Mouse (Mus musculus): ENCODE results near the gene Hist1h3c.
A peak's percentile ranks its signal among the peaks of the same experiment; 100 is the strongest.
"Not testable (repeated sequence)": the region's sequence is repeated elsewhere in the genome, so short reads cannot be mapped to it uniquely, and the experiment has no call there.

Hist1h3c gene

DNA sequence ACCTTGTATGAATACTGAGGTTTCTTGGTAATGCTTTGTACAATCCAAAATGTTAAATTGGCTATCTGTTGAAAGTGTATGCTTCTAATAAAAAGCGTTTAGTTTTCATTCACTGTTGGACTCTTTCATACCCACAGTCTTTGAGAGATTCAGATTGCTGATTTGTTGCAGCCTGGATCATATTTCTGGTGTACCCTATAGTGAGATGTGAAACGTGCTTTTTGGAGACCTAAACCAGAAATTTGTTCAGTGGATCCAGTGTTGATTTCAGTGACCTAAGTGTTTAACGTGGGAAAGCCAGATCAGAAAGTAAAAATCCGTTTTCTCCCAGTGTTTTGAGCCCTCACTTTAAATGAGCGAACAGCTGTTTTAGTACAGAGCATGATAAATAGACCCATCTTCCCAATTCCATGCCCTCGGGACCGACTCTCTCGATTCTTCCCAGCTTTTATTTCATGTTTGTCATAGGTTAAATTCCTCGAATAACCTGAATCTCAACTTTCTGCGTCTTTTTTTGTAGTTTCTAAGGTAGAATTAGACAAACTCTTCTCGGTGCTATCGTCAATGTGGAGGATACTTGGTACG, 5.1 kb downstream of the Hist1h3c start:
- DNase-seq (ENCODE audit: extremely low spot score, low read depth, low spot score) = no peak

DNA sequence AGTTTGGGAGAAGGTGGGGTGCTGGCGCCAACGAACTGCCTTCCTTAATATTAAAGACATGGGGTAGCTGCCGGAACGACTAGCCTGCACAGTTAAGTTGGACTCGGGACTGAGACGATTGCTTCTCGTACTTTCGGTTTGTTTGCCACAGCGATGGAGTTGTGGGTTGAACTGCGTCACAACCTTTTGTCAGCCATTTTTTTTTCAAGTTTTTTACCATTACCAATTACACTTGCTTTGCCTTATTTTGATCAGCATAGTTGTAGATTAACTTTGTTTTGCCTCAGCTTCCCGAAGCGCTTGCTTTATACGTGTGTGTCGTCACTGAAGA, 5.5 kb downstream of the Hist1h3c start:
- DNase-seq (ENCODE audit: extremely low spot score, low read depth, low spot score) = peak; percentile 77

DNA sequence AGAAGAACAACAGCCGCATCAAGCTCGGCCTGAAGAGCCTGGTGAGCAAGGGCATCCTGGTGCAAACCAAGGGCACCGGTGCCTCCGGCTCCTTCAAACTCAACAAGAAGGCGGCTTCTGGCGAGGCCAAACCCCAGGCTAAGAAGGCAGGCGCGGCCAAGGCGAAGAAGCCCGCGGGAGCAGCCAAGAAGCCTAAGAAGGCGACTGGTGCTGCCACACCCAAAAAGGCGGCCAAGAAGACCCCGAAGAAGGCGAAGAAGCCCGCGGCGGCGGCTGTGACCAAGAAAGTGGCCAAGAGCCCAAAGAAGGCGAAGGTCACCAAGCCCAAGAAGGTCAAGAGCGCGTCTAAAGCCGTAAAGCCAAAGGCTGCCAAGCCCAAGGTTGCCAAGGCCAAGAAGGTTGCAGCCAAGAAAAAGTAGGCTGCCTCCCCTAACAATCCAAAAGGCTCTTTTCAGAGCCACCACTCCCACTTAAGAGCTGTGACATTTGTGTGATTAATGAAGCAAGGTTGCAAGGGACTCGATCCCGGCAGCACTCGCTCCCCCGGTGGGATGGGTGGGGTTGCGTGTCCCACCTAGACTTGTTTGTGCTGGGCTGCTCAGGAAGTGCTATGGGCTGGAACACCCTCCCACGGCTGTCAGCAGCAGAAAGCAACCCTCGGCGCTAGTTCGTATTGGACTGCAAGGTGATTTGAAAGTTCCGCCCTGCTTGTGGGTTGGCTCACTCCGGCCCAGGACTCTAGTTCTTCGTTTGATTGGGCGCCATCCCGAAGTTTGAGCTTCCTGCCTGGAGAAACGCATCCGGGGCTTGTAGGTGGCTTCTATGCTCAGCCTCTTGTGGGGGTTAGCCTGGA, 6.1 kb downstream of the Hist1h3c start:
- peak; percentile 90 for DNase-seq (ENCODE audit: extremely low spot score, low read depth, low spot score)

DNA sequence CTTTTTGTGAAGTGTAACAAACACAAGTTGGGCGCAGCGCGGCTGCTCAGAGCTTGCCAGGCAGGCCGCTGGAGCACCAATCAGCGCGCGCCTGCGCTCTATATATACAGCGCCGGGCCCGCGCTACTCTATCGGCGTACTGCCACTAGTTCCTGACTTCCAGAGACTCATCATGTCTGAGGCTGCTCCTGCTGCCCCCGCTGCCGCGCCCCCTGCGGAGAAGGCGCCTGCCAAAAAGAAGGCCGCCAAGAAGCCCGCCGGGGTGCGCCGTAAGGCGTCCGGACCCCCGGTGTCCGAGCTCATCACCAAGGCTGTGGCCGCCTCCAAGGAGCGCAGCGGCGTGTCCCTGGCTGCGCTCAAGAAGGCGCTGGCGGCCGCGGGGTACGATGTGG, 6.7 kb downstream of the Hist1h3c start, which contains the start of gene Hist1h1c:
Gene Hist1h1c (plus strand): TSS at position 132 of the 392 bp plus-strand sequence.
- no peak for DNase-seq (ENCODE audit: extremely low spot score, low read depth, low spot score)

DNA sequence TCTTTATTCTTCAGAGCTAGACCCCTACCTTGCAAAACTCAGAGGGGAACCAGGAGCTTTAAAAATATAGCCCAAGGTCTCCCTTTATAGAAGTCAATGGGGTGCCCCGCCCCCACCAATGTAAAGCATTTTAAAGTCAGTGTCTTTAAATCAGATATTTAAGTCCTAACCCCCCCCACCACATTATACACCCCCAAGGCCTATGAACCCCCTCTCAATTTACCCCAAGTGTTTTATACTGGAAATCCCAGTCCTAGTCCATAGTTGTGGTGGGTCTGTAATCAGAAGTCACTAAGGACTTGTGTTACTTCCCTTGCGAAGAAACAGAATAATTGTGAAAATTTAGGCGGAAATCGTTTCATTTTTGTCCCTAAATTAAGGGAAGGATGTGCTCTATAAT, 7.4 kb downstream of the Hist1h3c start:
- DNase-seq (ENCODE audit: extremely low spot score, low read depth, low spot score) = no peak

DNA sequence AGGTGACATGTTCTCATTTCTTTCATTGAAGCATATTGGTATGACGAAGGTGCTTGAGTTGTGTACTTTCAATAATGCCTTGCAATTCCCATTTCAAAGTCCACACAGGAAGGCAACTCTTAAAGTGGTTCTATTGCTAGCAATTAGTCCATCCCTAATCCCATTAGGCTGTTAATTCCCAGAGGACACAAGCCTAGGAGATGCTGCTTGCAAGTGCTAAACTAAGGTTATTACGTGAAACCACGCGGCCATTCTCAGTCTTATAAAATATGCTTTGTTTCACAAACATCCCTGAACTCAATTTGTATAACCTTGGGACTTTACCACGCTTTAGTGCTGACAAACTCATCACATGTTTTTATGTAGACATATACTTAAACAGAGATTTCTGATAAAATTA, 8.3 kb downstream of the Hist1h3c start:
- no peak for DNase-seq (ENCODE audit: extremely low spot score, low read depth, low spot score)

DNA sequence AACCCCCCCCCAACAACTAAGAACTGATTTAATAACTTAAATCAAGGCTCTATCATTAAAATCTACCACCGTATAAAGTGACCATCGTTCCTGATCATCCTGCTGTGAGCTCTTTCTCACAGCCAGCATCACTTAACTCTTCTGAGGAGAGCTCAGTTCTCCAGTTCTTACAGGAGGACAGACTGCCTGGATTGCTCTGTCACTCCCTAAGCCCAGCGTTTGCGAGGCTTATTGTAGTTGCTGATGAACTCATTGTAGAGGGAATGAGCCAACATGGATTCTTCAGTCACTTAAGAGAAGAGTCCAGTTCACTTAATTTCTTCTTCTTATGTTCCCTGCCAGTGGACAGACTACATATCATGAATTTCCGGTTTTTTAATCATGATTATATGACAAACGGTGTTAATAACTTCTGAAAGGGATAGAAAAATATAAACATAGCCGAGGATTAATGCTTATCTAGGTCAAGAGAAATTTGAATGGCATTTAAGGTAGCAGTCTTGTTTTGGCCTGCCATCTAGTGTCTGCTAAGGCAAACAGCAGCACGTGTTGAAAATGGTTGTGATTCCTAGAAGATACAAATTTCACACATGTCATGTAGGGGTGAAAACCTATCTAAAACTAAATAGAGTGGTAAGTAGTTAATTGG, 13.1 kb downstream of the Hist1h3c start:
- no peak for DNase-seq (ENCODE audit: extremely low spot score, low read depth, low spot score)

DNA sequence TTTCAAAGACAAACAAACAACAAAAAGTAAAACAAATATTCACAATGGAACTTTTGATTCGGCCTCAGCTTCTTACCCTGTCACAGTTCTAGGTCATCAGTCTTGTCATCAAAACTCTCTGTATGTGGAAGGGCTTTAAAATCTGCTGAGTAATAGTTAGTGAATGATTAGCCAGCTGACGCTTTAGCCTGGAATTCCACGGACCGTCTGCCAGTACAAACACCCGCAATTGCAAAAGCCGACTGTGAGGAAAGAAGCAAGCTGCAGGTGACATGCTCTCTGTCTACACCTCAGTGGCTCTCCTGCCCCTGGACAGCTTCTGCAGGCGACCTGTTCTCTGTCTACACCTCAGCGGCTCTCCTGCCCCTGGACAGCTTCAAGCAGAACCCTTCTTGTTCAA, 14.9 kb downstream of the Hist1h3c start:
- DNase-seq (ENCODE audit: extremely low spot score, low read depth, low spot score) = no peak

DNA sequence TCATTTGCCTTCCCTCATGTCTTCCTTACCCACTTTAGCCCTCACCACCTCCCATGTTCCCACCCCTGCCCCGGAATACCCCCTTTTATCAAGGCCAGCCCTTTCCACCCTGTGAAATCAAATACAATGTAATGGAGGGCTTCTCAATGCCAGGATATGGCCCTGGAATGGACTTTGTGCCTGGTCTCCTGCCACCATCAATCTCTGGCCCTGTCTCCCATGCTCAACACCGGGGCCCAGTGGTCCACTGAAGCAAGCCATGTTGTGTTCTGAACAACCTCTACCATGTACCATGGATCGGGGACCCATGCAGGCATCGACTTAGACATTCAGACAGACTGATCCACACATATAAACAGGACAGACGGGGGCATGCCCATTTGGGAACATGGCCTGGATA, 15.7 kb downstream of the Hist1h3c start:
- no peak for DNase-seq (ENCODE audit: extremely low spot score, low read depth, low spot score)

DNA sequence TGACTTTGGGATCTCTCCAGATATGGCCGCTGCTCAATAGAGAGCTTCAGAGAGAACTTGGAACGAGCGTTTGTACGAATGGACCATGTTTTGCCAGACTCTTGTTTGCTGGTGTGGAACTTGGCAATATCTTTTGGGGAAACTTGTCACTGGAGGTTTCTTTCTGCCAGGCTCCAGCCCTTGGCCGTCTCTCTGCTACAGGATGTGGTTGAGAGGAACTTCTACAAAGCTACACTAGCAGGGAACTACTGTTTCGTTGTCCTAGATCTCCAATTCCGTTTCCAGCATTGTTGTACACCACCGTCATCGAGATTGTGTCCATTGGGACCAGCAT, 16.2 kb downstream of the Hist1h3c start:
- no peak for DNase-seq (ENCODE audit: extremely low spot score, low read depth, low spot score)

DNA sequence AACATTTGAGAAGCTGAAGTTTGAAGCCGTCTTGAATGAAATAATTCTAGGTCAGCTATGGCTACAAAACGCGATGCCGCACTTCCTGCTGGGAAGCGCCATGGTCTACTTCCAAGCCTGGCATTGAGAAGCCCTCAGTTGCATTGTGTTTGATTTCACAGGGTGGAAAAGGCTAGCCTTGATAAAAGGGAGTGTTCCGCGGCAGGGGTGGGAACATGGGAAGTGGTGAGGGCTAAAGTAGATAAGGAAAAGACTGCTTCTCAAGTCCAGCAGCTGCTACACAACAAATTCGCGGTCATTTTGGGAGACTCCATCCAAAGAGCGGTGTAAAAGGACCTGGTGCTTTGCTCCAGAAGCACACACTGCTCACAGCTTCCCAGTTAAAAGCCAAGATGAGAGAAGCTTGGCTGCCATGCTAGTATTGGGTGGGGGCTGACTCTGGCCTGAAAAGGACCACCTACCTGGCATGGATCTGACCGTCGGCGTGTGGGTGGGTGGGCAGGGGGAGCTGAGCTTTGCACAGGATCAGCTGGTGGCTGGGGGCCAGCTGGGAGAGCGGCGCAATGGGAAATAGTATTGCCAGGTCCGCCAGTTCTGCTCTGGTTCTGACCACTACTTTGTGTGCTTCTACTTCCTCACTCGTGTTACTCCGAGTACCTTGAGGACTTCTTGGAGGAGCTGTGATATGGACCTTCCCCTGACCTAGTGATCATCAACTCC, 16.8 kb downstream of the Hist1h3c start:
- DNase-seq (ENCODE audit: extremely low spot score, low read depth, low spot score) = no peak

DNA sequence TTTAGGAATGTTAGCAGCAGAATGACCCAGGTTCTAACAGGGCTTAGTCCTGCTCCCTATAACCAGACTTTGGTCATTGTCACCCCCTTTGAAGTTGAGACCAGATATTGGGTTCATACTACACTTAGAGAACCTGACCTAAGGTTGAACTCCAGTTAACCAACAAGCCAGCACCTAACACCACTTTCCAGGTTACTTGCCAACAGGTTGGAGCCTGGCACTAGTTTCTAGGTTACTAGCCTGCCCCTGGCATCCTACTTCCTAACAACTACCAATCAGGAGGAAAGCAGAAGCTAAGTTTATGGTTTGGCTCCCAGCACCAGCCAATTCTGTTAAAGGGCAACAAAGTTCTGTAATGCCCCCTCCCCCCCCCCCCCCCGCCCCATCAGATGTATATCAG, 20.2 kb downstream of the Hist1h3c start:
- no peak for DNase-seq (ENCODE audit: extremely low spot score, low read depth, low spot score)

DNA sequence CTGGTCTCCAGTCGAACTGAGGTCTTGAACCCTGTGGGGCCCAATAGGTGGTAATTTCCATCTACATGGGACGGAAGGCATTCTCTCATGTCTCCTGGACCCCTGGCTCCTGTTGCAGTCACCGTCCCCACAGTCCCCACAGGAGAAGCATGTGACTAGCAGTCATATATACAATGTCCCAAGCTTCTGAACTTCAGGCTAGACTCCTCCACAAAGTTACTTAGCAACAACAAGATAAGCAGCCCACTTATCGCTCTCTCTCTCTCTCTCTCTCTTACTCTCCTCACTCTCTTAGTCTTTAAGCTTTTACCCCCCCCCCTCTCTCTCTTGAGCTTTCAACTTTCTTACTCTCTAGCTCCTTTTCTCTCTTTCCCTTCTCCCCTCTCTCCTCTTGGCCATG, 21.2 kb downstream of the Hist1h3c start:
- DNase-seq (ENCODE audit: extremely low spot score, low read depth, low spot score) = no peak

DNA sequence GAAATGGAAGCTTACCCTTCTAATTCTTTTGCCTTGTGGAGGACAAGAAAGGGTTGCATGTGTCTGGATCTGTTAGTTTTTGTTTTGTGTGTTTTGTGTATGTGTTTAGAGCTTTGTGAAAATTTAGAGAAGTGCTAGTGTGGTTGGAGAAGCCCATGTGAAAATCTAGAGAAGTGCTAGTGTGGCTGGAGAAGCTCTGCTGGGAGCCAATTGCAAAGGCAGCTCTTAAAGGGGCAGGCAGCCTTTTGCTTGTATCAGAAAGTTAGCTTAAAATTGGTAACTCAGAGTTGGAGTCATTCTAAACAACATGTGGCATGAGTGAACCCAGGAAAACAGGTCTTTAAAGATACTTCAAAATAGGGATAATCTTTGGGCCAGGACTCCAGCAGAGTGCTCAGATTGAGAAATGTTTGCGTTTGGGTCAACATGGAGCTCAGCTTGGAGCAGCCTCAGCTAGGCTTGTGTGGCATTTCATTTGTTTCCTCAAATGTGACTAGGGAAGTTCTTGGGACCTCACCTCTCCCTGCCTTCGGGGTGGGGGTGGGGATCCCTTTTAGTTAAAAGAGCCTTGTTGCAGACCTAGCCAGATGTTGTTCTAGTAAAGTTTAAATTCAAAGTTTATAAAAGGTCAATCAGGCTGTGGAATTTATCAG, 27.7 kb downstream of the Hist1h3c start:
- DNase-seq (ENCODE audit: extremely low spot score, low read depth, low spot score) = not testable (repeated sequence)

DNA sequence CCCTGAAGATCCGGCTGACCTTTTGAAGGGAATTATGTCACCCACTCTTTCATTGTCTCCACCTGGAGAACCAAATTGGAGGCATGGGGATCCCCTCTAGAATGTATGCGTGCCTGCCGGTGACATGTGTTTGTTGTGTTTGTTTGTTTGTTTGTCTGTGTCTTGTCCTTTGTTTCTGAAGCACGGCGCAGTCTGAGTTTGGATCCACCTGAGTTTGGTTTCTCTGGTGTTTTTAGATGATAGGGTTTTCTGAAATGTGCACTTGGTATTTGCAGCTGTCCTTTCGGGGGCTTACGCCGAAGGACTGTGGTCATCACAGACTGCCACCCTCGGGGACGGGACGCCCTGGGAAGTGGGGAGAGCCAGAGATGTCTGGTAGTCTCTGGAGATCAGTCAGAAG, 28.2 kb downstream of the Hist1h3c start:
- DNase-seq (ENCODE audit: extremely low spot score, low read depth, low spot score) = no peak

DNA sequence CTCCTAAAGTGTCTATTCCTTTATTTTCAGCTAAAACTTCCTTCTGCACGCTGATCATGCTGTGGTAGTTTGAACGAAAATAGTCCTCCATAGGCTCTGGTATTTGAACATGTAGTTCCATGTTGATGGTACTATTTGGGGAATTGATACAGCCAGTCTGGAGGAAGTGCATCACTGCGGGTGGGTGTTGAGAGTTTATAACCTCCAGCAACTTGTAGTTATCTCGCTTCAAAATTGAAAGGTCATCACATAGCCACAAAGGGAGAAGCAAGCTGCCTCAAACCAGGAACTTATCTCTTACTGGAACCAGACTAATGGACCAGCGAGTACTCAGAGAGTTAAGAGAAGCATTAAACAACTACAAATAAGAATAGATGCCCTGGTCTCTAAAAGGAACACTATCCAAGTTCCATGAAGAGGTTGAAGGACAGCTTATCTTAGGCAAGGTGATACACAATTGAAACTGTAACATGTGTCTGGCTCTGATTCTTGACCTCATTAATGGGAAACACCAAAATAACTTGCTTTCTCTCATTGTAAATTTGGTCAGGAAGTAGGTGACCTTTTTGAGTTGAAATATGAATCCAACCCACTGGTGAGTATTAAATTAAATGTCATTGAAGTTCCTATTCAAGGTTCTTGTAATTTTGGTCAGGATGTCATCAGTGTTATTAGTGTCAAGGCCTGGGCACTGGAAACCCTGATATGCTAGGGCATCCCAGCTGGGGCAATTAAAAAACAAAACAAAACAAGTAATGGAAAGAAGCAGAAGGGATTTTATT, 28.9 kb downstream of the Hist1h3c start:
- no peak for DNase-seq (ENCODE audit: extremely low spot score, low read depth, low spot score)

DNA sequence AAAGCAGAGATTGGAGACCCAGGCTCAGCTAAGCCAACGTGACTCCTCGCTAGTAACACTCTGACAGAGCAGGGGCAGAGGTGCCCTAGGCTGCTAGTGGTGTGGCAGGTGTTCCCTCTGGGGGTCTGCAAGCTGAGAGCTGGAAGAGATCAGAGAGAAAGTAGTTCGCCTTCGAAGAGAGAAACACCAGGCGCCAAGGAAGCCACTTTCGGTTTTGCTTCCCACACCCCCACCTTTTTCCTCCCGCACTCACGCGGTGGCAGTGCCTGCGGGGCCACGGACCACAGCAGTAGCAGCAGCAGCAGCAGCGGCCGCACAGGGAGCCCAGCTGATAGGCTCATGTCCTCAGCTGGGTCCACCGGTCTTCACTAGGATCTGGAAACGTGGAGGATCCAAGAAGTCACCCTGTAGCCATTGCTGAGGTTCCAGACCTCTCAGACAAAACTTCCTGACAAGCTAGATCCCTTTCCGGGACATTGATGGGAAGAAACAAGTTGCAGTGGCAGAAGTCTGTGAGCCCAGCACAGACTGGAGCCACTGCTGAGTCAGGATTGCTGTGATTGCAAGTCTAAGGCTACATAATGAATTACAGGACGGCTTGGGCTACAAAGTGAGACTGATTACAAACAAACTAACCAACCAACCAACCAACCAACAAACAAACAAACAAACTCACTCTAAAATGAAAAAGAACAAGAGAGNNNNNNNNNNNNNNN, 34.9 kb downstream of the Hist1h3c start, which contains the start of gene Hfe:
Gene Hfe (minus strand): TSS at position 481 of the 716 bp plus-strand sequence.
- no peak for DNase-seq (ENCODE audit: extremely low spot score, low read depth, low spot score)

DNA sequence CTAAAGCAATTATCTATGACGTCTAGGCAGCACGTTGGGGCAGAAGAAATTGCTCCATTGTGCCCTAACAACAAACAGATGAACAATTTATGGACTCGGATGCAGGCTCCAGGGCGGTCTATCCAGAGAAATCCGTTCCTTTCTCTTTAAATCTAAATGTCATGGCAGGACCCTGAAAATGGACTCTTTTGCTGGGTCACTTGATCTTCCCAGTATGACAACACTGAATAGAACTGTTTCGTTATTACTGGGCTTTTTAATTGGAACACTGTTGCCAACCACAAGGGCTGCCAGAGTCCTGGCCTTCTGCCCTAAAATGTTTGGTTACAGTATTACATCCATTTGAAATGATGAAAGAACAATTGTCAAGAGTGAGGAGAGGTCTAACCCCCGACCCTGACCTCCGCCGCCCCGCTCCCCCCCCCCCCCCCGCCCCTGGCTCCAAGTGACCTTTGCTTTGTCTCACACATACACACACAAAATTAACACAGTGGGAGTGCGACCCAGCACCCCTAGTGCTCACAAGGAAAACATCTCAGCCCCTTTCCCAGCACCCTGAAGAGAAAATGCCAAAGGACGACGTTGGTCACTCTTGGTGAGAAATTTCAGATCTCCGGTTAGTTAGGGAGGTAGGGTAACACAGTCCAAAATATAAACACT, 35.6 kb downstream of the Hist1h3c start:
- no peak for DNase-seq (ENCODE audit: extremely low spot score, low read depth, low spot score)

DNA sequence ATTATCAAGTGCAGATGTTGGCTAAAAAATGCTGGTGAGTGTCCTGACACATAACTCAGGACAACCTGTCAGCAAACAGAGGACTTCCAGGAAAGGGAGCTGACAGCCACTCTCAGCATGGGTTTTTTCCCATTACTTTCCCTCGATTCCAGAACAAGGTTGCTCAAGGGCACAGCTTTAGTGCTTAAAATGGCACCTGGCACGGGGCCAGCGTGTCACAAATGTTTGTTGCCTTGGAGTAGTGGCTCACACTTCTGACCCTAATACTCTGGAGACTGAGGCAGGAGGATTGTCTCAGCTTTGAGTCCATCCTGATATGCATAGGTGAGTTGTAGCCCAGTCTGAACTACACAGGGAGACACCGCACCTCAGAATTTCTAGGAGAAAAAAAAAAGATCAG, 36.7 kb downstream of the Hist1h3c start:
- no peak for DNase-seq (ENCODE audit: extremely low spot score, low read depth, low spot score)

All from hindlimb bud, embryonic 11.5 days (tissue).